Mouse (Mus musculus) lung, postnatal 0 days (tissue): Measurements from ENCODE around the gene Slc36a1.

Experiments
- CTCF ChIP-seq: IDR thresholded peaks from 2 replicates; pipeline ENCODE4 v1.5.1; 2016; ENCODE audit warnings: antibody characterized with exemption, mild to moderate bottlenecking
- EP300 ChIP-seq: IDR thresholded peaks from 2 replicates; pipeline ENCODE4 v1.6.1; 2016; ENCODE audit warnings: antibody characterized with exemption, mild to moderate bottlenecking, control low read depth

DNA sequence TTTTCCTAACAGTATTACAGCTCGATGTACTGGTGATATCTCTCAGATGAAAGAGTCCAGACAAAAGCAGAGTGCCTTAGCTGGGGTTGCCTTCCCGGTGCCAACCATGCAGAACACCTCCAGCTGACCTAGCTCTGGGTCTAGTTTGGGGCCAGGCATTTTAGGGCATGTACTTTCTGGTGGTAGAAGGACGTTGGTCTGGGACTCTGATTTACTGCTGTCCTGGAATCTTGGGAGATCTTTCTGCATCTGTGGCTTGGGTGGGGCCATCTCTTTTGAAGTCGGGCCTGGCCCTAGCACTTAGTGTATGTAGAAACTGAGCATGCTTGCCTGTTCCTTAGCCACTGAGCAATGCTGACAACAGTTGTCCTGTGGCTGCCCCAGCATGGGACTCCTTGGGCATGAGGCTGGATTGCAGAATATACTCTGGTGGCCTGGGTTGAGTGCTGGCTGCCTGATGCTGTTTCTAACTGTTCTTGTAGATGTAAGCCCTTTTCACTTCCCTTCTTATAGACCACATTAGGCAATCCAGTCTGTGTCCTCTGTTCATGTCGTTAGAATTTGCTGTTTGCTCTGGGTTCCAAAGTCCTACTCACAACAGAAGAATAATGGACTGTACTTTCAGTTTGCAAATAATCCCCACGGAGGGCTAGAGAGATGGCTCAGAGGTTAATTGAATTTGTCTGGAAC is 4.0 kb downstream of the Slc36a1 start:
- TF ChIP-seq CTCF, result no peak
- TF ChIP-seq EP300, result no peak
